Mouse (Mus musculus) intestine, embryonic 14.5 days (tissue): Measurements from ENCODE around the gene Klhl23. TPM values are rescaled to one million over a fixed set of nuclear protein-coding genes. Genes with fewer than 3 reads are reported as not detected.

Source experiments
- ATAC-seq: fragments of 200-750 bp; cut with Nextera tagmentation; replicated peaks from 2 replicates; pipeline ENCODE4 v1.8.0; 2017; ENCODE audit warnings: low read depth, moderate number of reproducible peaks, moderate TSS enrichment, moderate library complexity; ENCODE audit not compliant: low FRiP score, low TSS enrichment
- DNase-seq: peaks from one replicate; pipeline ENCODE4 v3.0.0-alpha.2; 2018; ENCODE audit warnings: low spot score
- H3K27ac ChIP-seq: fragments of 300-500 bp; sonication (generic); 2 replicates; pipeline ENCODE4 v1.5.1; 2014; ENCODE audit warnings: low read depth, mild to moderate bottlenecking, control low read depth
- H3K27me3 ChIP-seq: fragments of 300-500 bp; sonication (generic); replicated peaks from 2 replicates; pipeline ENCODE4 v1.6.1; 2014; ENCODE audit warnings: low read length, control low read depth; ENCODE audit not compliant: control insufficient read depth, insufficient read depth
- H3K36me3 ChIP-seq: fragments of 300-500 bp; sonication (generic); 2 replicates; pipeline ENCODE4 v1.6.1; 2014; ENCODE audit warnings: low read length, control low read depth; ENCODE audit not compliant: control insufficient read depth, insufficient read depth
- H3K4me1 ChIP-seq: fragments of 300-500 bp; sonication (generic); replicated peaks from 2 replicates; pipeline ENCODE4 v1.6.1; 2014; ENCODE audit warnings: low read length, control low read depth, mixed read lengths; ENCODE audit not compliant: control insufficient read depth, insufficient read depth
- H3K4me2 ChIP-seq: fragments of 300-500 bp; sonication (generic); 2 replicates; pipeline ENCODE4 v1.6.1; 2014; ENCODE audit warnings: low read length
- H3K4me3 ChIP-seq: fragments of 300-500 bp; sonication (generic); 2 replicates; pipeline ENCODE4 v1.5.1; 2014; ENCODE audit warnings: low read depth, low read length, control low read depth, mixed read lengths
- H3K9ac ChIP-seq: fragments of 300-500 bp; sonication (generic); 2 replicates; pipeline ENCODE4 v1.6.1; 2014; ENCODE audit warnings: mild to moderate bottlenecking, low read length
- H3K9me3 ChIP-seq: fragments of 300-500 bp; sonication (generic); 2 replicates; pipeline ENCODE4 v1.6.1; 2016; ENCODE audit warnings: low read length, control low read depth; ENCODE audit not compliant: control insufficient read depth
- WGBS: fragments of 180-500 bp; shearing (Covaris S2); extraction: QIAGEN DNeasy Blood & Tissue Kit; methylation state at CpG from one replicate; pipeline ENCODE4 v1.1.7; 2014; 5-methylcytosine and 5-hydroxymethylcytosine counted together
- polyA plus RNA-seq: library from polyadenylated mRNA; unstranded; fragments of >200 nt; fragmentation: Nextera tagmentation; extraction: Ambion mirVana; gene quantifications from 2 replicates; pipeline ENCODE4 v1.2.1, GENCODE M21; 2014

Gene Klhl23
- polyA plus RNA-seq, 1 experiment from 2014 or later: 38.4 TPM

DNA sequence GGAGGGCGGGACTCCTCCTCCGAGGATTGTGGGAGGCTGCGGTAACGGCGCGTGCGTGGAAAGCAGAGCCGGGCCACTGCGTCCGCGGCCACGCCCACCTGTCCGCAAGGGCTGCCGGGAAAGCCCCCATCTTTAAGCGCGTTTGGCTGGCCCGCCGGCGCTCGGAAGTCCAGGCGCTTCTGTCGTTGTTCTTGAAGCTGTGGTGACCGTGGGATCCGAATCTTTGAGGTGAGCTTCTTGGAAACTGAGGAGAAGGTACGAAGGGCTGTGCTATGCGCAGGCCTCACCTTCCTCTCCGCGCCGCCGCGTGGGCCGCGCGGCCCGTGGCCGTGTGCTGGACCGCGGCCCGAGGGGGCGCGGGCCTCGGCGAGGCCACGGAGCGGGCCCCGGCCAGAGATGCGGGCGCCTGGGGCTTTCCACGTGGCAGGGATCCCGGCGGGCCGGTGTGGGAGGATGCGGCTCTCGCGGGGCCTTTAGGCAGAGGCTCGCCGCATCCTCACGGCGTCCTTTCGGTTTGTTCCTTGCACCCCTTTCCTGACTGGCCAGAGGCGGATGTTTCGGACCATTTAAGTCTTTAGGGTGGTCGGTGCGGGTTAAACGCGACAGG is 39.8 kb downstream of the Klhl23 start, which contains the start of gene Ssb:
Ssb (plus strand) TSS at position 78 of the 607 bp plus-strand sequence.
- Histone ChIP-seq H3K4me1 (peaks cover 7% of the 10 kb centered on the region), H3K36me3 (peaks cover 18% of the 10 kb centered on the region), H3K4me3 (peak within 1 kb of the TSS; percentile 83), H3K9ac (peak within 1 kb of the TSS; percentile 98), H3K9me3 (no peaks in the 10 kb centered on the region), H3K27me3 (no peaks in the 10 kb centered on the region), H3K4me2 (peak within 1 kb of the TSS; percentile 92), H3K27ac (peak within 1 kb of the TSS; percentile 89)
- DNase-seq (peak; percentile 91), ATAC-seq (peak; percentile 95)
- under 1% methylated on average over 65 of the region's 66 CpGs for WGBS

DNA sequence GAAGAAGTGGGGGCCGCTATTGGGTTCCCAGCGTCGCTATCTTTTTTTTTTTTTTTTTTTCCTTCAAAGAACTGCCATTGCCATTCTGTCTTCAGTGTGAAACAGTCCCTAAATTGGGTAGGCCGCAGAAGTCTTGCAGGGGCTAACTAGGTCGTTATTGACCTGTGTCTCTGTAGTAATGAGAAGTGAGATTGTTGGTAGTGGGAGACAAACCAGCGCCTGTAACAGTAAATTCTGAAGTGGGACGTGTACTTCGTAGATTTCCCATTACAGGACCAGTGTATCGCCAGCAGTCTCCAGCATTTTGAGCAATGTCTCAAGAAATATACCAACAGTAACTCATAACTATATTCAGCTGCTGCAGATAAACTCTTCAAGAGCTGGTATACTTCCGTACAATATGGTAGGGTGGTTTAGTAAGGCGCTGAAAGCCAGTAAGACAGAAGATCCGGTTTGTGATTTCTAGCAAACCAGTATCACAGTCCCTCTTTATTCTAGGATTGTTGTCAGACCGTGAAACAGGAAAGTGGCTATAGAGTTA is 40.4 kb downstream of the Klhl23 start:
- Histone ChIP-seq H3K27ac (peak overlapping the region; percentile 89), H3K27me3 (no peaks in the 10 kb centered on the region), H3K4me2 (peak overlapping the region; percentile 92), H3K4me3 (peak overlapping the region; percentile 83), H3K9ac (peak overlapping the region; percentile 98), H3K36me3 (peaks cover 24% of the 10 kb centered on the region), H3K9me3 (no peaks in the 10 kb centered on the region), H3K4me1 (peaks cover 7% of the 10 kb centered on the region)
- WGBS: 2% methylated on average over 13 of the region's 13 CpGs
- DNase-seq (peak; percentile 64), ATAC-seq (no peak; the same call in 1 of the 2 replicates)

DNA sequence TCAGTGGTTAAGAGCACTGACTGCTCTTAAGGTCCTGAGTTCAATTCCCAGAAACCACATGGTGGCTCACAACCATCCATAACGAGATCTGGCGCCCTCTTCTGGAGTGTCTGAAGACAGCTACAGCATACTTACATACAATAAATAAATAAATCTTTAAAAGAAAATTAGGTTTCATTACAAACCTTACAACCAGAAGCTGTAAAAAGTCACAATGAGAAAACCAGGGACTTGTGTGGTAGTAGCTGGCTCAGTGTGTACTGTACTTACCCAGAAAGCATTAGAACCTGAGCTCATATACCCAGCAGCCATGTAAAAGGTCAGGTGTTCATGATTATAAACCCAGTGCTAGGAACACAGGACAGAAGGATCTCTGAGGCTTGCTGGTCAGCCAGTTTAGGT is 62.2 kb downstream of the Klhl23 start:
- WGBS: 70% methylated on average over 2 of the region's 2 CpGs
- H3K4me1 ChIP-seq: no peaks in the 10 kb centered on the region
- H3K27me3 ChIP-seq: no peaks in the 10 kb centered on the region
- no peak overlapping the region for H3K4me2 ChIP-seq
- H3K4me3 ChIP-seq: no peak overlapping the region
- ATAC-seq: no peak
- H3K36me3 ChIP-seq: peaks cover 5% of the 10 kb centered on the region
- H3K9ac ChIP-seq: no peak overlapping the region
- no peak overlapping the region for H3K27ac ChIP-seq
- H3K9me3 ChIP-seq: no peaks in the 10 kb centered on the region
- DNase-seq: no peak

DNA sequence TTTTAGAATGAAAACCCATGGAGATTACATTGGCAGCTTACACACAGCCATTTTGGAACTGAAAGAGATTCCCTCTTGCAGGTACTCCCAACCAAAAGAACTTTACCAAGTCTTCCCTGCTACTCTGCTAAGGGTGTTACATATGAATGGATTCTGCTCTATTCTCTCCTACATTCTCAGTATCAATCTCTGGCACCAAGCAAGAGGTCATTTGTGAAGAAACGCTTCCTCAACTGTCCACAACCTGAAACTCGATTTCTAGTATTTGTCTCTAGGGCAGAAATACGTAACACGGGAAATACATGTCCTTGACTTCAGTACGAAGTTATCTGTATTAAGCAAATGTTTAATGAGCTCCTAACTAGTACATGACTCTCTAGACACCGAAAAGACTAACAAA is 62.8 kb downstream of the Klhl23 start:
- 56% methylated on average over 6 of the region's 6 CpGs for WGBS
- DNase-seq (no peak), ATAC-seq (no peak)
- H3K4me2 ChIP-seq: peak overlapping the region; percentile 70
- H3K36me3 ChIP-seq: peaks cover 4% of the 10 kb centered on the region
- H3K4me3 ChIP-seq: peak overlapping the region; percentile 57
- peak overlapping the region; percentile 76 for H3K9ac ChIP-seq
- H3K9me3 ChIP-seq: no peaks in the 10 kb centered on the region
- H3K27ac ChIP-seq: no peak overlapping the region
- no peaks in the 10 kb centered on the region for H3K4me1 ChIP-seq
- H3K27me3 ChIP-seq: no peaks in the 10 kb centered on the region

DNA sequence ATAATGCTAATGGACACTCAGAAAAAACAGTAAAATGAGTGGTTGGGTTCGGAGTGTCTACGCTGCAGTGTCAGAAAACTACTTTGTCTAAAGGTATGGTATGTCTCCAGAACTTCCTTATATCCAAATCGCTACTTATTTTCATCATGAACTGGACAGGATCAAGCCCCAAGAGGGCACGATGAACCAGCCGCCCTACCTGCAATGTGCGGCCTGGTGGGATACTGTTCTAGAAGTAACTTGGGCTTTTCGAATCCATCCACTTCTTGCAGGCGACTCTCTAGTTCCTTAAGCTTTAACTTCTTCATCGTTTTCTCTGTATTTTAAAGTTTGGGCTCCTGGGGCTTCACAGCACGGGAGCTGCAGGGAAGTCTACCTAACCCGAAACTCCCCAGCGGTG is 63.3 kb downstream of the Klhl23 start:
- Histone ChIP-seq H3K27ac (peak overlapping the region; percentile 77), H3K4me1 (no peaks in the 10 kb centered on the region), H3K27me3 (no peaks in the 10 kb centered on the region), H3K4me3 (peak overlapping the region; percentile 57), H3K9me3 (no peaks in the 10 kb centered on the region), H3K4me2 (peak overlapping the region; percentile 70), H3K9ac (peak overlapping the region; percentile 76), H3K36me3 (no peaks in the 10 kb centered on the region)
- ATAC-seq (peak; percentile 48), DNase-seq (no peak)
- WGBS: 6% methylated on average over 12 of the region's 12 CpGs

DNA sequence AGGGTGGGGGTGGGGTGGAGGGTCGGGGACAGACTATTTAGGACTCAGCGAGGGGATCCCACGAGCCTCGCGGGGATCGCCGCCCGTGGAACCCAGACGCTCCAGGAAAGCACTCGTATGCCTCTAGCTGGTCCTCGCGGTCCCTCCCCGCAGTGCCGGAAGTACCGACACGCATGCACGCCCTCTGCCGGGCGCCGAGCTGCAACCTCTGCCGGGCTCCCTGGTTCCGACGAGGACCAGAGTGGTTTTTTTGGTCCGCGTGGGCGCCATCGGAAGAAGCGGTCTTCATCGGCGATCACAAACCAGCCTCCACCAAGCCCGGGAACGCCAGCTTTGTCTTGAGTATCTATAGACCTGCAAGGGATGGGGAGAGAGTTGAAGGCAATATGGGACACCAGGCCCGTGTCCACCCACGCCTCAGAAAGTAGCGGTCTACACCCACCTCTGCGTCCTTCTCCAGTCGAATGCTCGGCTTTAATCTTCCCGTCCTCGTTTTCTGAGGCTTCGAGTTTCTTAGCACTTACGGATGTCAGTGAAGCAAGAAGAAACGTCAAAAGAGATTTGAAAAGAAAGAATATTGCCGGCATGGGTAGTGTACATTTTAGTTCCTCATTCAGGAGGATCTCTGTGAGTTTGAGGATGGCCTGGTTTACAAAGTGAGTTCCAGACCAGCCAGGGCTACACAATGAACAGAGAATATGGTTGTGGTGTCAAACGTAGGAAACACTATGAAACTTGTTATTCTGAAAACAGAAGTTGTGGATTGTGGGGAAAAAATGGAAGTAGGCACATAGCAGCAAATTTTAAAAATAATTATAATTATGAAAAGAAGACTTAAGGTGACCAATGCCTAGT is 63.9 kb downstream of the Klhl23 start, which contains the start of gene Mettl5:
Mettl5 (minus strand) TSS at position 165 of the 855 bp plus-strand sequence.
- Histone ChIP-seq H3K27me3 (no peaks in the 10 kb centered on the region), H3K4me2 (peak within 1 kb of the TSS; percentile 70), H3K9ac (peak within 1 kb of the TSS; percentile 76), H3K4me3 (peak within 1 kb of the TSS; percentile 57), H3K27ac (peak within 1 kb of the TSS; percentile 77), H3K36me3 (no peaks in the 10 kb centered on the region), H3K9me3 (no peaks in the 10 kb centered on the region), H3K4me1 (no peaks in the 10 kb centered on the region)
- DNase-seq: peak; percentile 96
- 2% methylated on average over 45 of the region's 45 CpGs for WGBS
- ATAC-seq: peak; percentile 95

Other genes with a start within 250 kb of the Klhl23 start
- gene Lrp2, start 235.9 kb upstream of the Klhl23 start, polyA plus RNA-seq: 1.2 and 1.6 TPM in 2 replicates
- gene Bbs5, start 174.8 kb upstream of the Klhl23 start, polyA plus RNA-seq: 9.1 and 17.8 TPM in 2 replicates
- gene Klhl41, start 151.8 kb upstream of the Klhl23 start, polyA plus RNA-seq: 0.11 and 0.16 TPM in 2 replicates
- 14.9 and 17.5 TPM in 2 replicates for gene Fastkd1, start 108.4 kb upstream of the Klhl23 start, polyA plus RNA-seq
- gene Ppig, start 99.4 kb upstream of the Klhl23 start, polyA plus RNA-seq: 100 and 115 TPM in 2 replicates
- 1.5 and 2.3 TPM in 2 replicates for gene Ccdc173, start 32.4 kb upstream of the Klhl23 start, polyA plus RNA-seq
- 24.6 and 24.8 TPM in 2 replicates for gene Phospho2, start 32.3 kb upstream of the Klhl23 start, polyA plus RNA-seq
- gene Ssb, start 39.6 kb downstream of the Klhl23 start, polyA plus RNA-seq: 277 and 312 TPM in 2 replicates
- 41.3 and 42.7 TPM in 2 replicates for gene Mettl5, start 63.7 kb downstream of the Klhl23 start, polyA plus RNA-seq
- 17.1 and 19.0 TPM in 2 replicates for gene Ubr3, start 75.3 kb downstream of the Klhl23 start, polyA plus RNA-seq
- gene Myo3b, start 217.2 kb downstream of the Klhl23 start, polyA plus RNA-seq: 0.07 and 0.30 TPM in 2 replicates